Mouse (Mus musculus) midbrain, postnatal 0 days (tissue): ENCODE measurements around the gene Creb3l1. TPM values are rescaled to one million over a fixed set of nuclear protein-coding genes. Genes with fewer than 3 reads are reported as not detected.

Experiments
- ATAC-seq: fragments of 200-750 bp; cut with Nextera tagmentation; 2 replicates; pipeline ENCODE4 v1.8.0; 2017; ENCODE audit warnings: moderate number of reproducible peaks, mild to moderate bottlenecking, moderate TSS enrichment, moderate library complexity; ENCODE audit not compliant: low FRiP score
- DNase-seq: peaks from one replicate; pipeline ENCODE4 v3.0.0-alpha.2; 2015; ENCODE audit warnings: low spot score
- H3K27ac ChIP-seq: fragments of 300-500 bp; sonication (generic); 2 replicates; pipeline ENCODE4 v1.5.1; 2014; ENCODE audit warnings: low read depth, mild to moderate bottlenecking, low read length, mixed read lengths
- H3K27me3 ChIP-seq: fragments of 300-500 bp; sonication (generic); 2 replicates; pipeline ENCODE4 v1.6.1; 2014; ENCODE audit warnings: low read length, control low read depth, mixed read lengths; ENCODE audit not compliant: insufficient read depth
- H3K36me3 ChIP-seq: fragments of 300-500 bp; sonication (generic); 2 replicates; pipeline ENCODE4 v1.6.1; 2014; ENCODE audit warnings: low read length, control low read depth, mixed read lengths; ENCODE audit not compliant: insufficient read depth
- H3K4me1 ChIP-seq: fragments of 300-500 bp; sonication (generic); 2 replicates; pipeline ENCODE4 v1.6.1; 2014; ENCODE audit warnings: mild to moderate bottlenecking, control low read depth, antibody characterized with exemption, low read length, mixed read lengths; ENCODE audit not compliant: insufficient read depth
- H3K4me2 ChIP-seq: fragments of 300-500 bp; sonication (generic); 2 replicates; pipeline ENCODE4 v1.6.1; 2014; ENCODE audit warnings: low read depth, mild to moderate bottlenecking, low read length, mixed read lengths; ENCODE audit not compliant: poor library complexity, severe bottlenecking
- H3K4me3 ChIP-seq: fragments of 300-500 bp; sonication (generic); 2 replicates; pipeline ENCODE4 v1.5.1; 2014; ENCODE audit warnings: low read depth, mild to moderate bottlenecking, low read length, moderate library complexity
- H3K9ac ChIP-seq: fragments of 300-500 bp; sonication (generic); replicated peaks from 2 replicates; pipeline ENCODE4 v1.6.1; 2014; ENCODE audit warnings: mild to moderate bottlenecking, low read length, moderate library complexity, mixed read lengths; ENCODE audit not compliant: poor library complexity, severe bottlenecking
- H3K9me3 ChIP-seq: fragments of 300-500 bp; sonication (generic); 2 replicates; pipeline ENCODE4 v1.6.1; 2016; ENCODE audit warnings: low read length, control low read depth
- CTCF ChIP-seq: IDR thresholded peaks from 2 replicates; pipeline ENCODE4 v1.5.1; 2016; ENCODE audit warnings: antibody characterized with exemption, mild to moderate bottlenecking
- WGBS: fragments of 180-500 bp; shearing (Covaris S2); extraction: QIAGEN DNeasy Blood & Tissue Kit; methylation state at CpG from one replicate; pipeline ENCODE4 v1.1.7; 2014; 5-methylcytosine and 5-hydroxymethylcytosine counted together
- polyA plus RNA-seq: library from polyadenylated mRNA; unstranded; fragments of >200 nt; fragmentation: Nextera tagmentation; extraction: Ambion mirVana; gene quantifications from 2 replicates; pipeline ENCODE4 v1.2.1, GENCODE M21; 2015
- total RNA-seq: library from RNA; depleted of rRNA; stranded (reverse); fragments of >200 nt; gene quantifications from 2 replicates; pipeline ENCODE4 v1.2.3, GENCODE M21; 2014

Gene Creb3l1
- total and polyA plus RNA-seq, 2 experiments from 2014 or later: 2.7 to 3.2 TPM

GRCm38 (mm10) chr2:91978547-91978946, 45.8 kb downstream of the Creb3l1 start:
- Histone ChIP-seq H3K9ac (no peak overlapping the region), H3K27ac (no peak overlapping the region), H3K36me3 (no peaks in the 10 kb centered on the region), H3K4me2 (no peak overlapping the region), H3K9me3 (no peaks in the 10 kb centered on the region), H3K4me1 (no peaks in the 10 kb centered on the region; the same call in 1 of the 2 replicates), H3K4me3 (no peak overlapping the region), H3K27me3 (peaks cover 14% of the 10 kb centered on the region)
- no peak for TF ChIP-seq CTCF
- ATAC-seq (no peak), DNase-seq (no peak)
- 24% methylated on average over 2 of the region's 2 CpGs for WGBS

GRCm38 (mm10) chr2:91977960-91978359, 46.3 kb downstream of the Creb3l1 start:
- Histone ChIP-seq H3K36me3 (no peaks in the 10 kb centered on the region), H3K9ac (no peak overlapping the region), H3K9me3 (no peaks in the 10 kb centered on the region), H3K27ac (no peak overlapping the region), H3K4me3 (no peak overlapping the region), H3K4me1 (no peaks in the 10 kb centered on the region; the same call in 1 of the 2 replicates), H3K27me3 (peaks cover 14% of the 10 kb centered on the region), H3K4me2 (no peak overlapping the region)
- 86% methylated on average over 4 of the region's 4 CpGs for WGBS
- ATAC-seq: no peak
- no peak for TF ChIP-seq CTCF
- no peak for DNase-seq

- H3K9ac ChIP-seq: peak within 1 kb of the TSS; percentile 42
- no peaks in the 10 kb centered on the region for H3K9me3 ChIP-seq
- no peak within 1 kb of the TSS for H3K27ac ChIP-seq
- peaks cover 14% of the 10 kb centered on the region for H3K27me3 ChIP-seq
- no peak for TF ChIP-seq CTCF
- no peaks in the 10 kb centered on the region for H3K36me3 ChIP-seq
- DNase-seq: no peak
- WGBS: 2% methylated on average over 79 of the region's 79 CpGs
- H3K4me3 ChIP-seq: peak within 1 kb of the TSS; percentile 45
- peak; percentile 50; the same call in 1 of the 2 replicates for ATAC-seq
- H3K4me2 ChIP-seq: peak within 1 kb of the TSS; percentile 60
- peaks cover 11% of the 10 kb centered on the region; the same call in 1 of the 2 replicates for H3K4me1 ChIP-seq
Measured at GRCm38 (mm10) chr2:91975581-91976541, 48.4 kb downstream of the Creb3l1 start, which contains the start of gene Dgkz. TSS of gene Dgkz (minus strand) at chr2:91975864.

GRCm38 (mm10) chr2:91973416-91974135, 50.7 kb downstream of the Creb3l1 start:
- Histone ChIP-seq H3K36me3 (no peaks in the 10 kb centered on the region), H3K27ac (peak overlapping the region; percentile 38; the same call in 1 of the 2 replicates), H3K4me2 (no peak overlapping the region), H3K9me3 (no peaks in the 10 kb centered on the region), H3K27me3 (peaks cover 14% of the 10 kb centered on the region), H3K4me3 (no peak overlapping the region), H3K9ac (no peak overlapping the region), H3K4me1 (peaks cover 11% of the 10 kb centered on the region; the same call in 1 of the 2 replicates)
- no peak for TF ChIP-seq CTCF
- DNase-seq: no peak
- no peak for ATAC-seq
- WGBS: 33% methylated on average over 7 of the region's 7 CpGs

GRCm38 (mm10) chr2:91972121-91972566, 52.2 kb downstream of the Creb3l1 start:
- Histone ChIP-seq H3K9ac (no peak overlapping the region), H3K27ac (peak overlapping the region; percentile 76; the same call in 1 of the 2 replicates), H3K4me2 (no peak overlapping the region), H3K4me1 (peaks cover 11% of the 10 kb centered on the region; the same call in 1 of the 2 replicates), H3K4me3 (no peak overlapping the region), H3K36me3 (no peaks in the 10 kb centered on the region), H3K9me3 (no peaks in the 10 kb centered on the region), H3K27me3 (peaks cover 14% of the 10 kb centered on the region)
- DNase-seq (no peak), ATAC-seq (no peak)
- 46% methylated on average over 13 of the region's 13 CpGs for WGBS
- no peak for TF ChIP-seq CTCF
